ENCODE assay signal across 27 mouse cellular contexts in genomic region chr15:59142481-59142880, GRCm38 (mm10).
DNase-seq lines count a peak whose midpoint lies in the region; ATAC-seq lines count a peak whose summit lies in the region.
"Had no signal": no experiment of that assay in that cellular context is flagged by ENCODE, and none has a peak within 500 bp of the region (broad histone marks: within the 10 kb centered on the region; RNA-seq: fewer than 3 reads in every experiment).

No protein-coding gene starts in this region.

- H3K27ac ChIP-seq in intestine, embryonic 15.5 days: no peak overlapping the region
- H3K27ac ChIP-seq in intestine, embryonic 16.5 days (ENCODE audit: low read length): no peak overlapping the region
- H3K27ac ChIP-seq: embryonic facial prominence, embryonic 12.5 days; heart, embryonic 15.5 days; hindbrain, embryonic 14.5 days; limb, embryonic 13.5 days; liver, embryonic 14.5 days; lung, embryonic 15.5 days; midbrain, embryonic 12.5 days had no signal

- H3K4me1 ChIP-seq in intestine, embryonic 15.5 days (replicated peaks): 0 out of 2 replicates have a peak, but pooled peaks cover 4% of the 10 kb centered on the region
- 0 out of 2 replicates have a peak, but pooled peaks cover 2% of the 10 kb centered on the region for H3K4me1 ChIP-seq in intestine, embryonic 16.5 days (ENCODE audit: control insufficient read depth, insufficient read depth, low read length)

- DNase-seq in adrenal gland, postnatal 10 days: peak; percentile 38
- DNase-seq in adrenal gland, adult 18-20 months (ENCODE audit: low spot score in 2 of 2): no peak
- peak; percentile 30 for DNase-seq in 3T3-L1 (ENCODE audit: low read depth, low spot score)
- DNase-seq in fat pad, adult 2 months (ENCODE audit: extremely low read depth, low read depth, low spot score): peak; percentile 89
- no peak for DNase-seq in MN1 (ENCODE audit: low spot score)
- DNase-seq: cerebellum, adult 18-20 months; cerebellum, postnatal 14 days; gastrocnemius, postnatal 10 days; heart, postnatal 4 days; kidney, adult 9 months; kidney, postnatal 25 days; thymus, adult 18-20 months; thymus, postnatal 36 days had no signal

- H3K36me3 ChIP-seq in intestine, embryonic 15.5 days: no peaks in the 10 kb centered on the region
- no peaks in the 10 kb centered on the region for H3K36me3 ChIP-seq in intestine, embryonic 16.5 days (ENCODE audit: control insufficient read depth, insufficient read depth, low read length)
- H3K36me3 ChIP-seq: embryonic facial prominence, embryonic 12.5 days; G1E; heart, embryonic 15.5 days; limb, embryonic 13.5 days; lung, embryonic 15.5 days; midbrain, embryonic 12.5 days had no signal

- 0 out of 2 replicates have a peak, but pooled peaks have one; percentile 17 for ATAC-seq in intestine, embryonic 15.5 days
- ATAC-seq in intestine, embryonic 16.5 days: no peak
- ATAC-seq: activated CD4-positive, CD25-positive, alpha-beta regulatory T cell, adult 4 months; forebrain, embryonic 14.5 days; inflammation-experienced regulatory T-cells, adult 6 months had no signal

- no peak overlapping the region for H3K4me3 ChIP-seq in intestine, embryonic 15.5 days (replicated peaks)
- H3K4me3 ChIP-seq in intestine, embryonic 16.5 days (ENCODE audit: low read length): no peak overlapping the region
- H3K4me3 ChIP-seq: embryonic facial prominence, embryonic 12.5 days; heart, embryonic 15.5 days; limb, embryonic 13.5 days; lung, embryonic 15.5 days; midbrain, embryonic 12.5 days had no signal

- WGBS in intestine, embryonic 15.5 days: 53% methylated on average over 9 of the region's 9 CpGs
- WGBS in intestine, embryonic 16.5 days: 52% methylated on average over 9 of the region's 9 CpGs

- H3K9ac ChIP-seq in intestine, embryonic 15.5 days: no peak overlapping the region
- no peak overlapping the region for H3K9ac ChIP-seq in intestine, embryonic 16.5 days (ENCODE audit: low read depth, low read length)
- H3K9ac ChIP-seq: embryonic facial prominence, embryonic 12.5 days; heart, embryonic 15.5 days; hindbrain, embryonic 14.5 days; limb, embryonic 13.5 days; liver, embryonic 14.5 days; lung, embryonic 15.5 days; midbrain, embryonic 12.5 days had no signal

- H3K4me2 ChIP-seq in intestine, embryonic 15.5 days (replicated peaks): no peak overlapping the region
- no peak overlapping the region for H3K4me2 ChIP-seq in intestine, embryonic 16.5 days (ENCODE audit: low read depth, low read length)
- H3K4me2 ChIP-seq: embryonic facial prominence, embryonic 12.5 days; heart, embryonic 15.5 days; hindbrain, embryonic 14.5 days; limb, embryonic 13.5 days; lung, embryonic 15.5 days; midbrain, embryonic 12.5 days had no signal

- no peaks in the 10 kb centered on the region for H3K27me3 ChIP-seq in intestine, embryonic 15.5 days (replicated peaks)
- no peaks in the 10 kb centered on the region for H3K27me3 ChIP-seq in intestine, embryonic 16.5 days (replicated peaks; ENCODE audit: control insufficient read depth, insufficient read depth, low read length)
- H3K27me3 ChIP-seq: CH12.LX; embryonic facial prominence, embryonic 12.5 days; heart, embryonic 15.5 days; limb, embryonic 13.5 days; lung, embryonic 15.5 days; midbrain, embryonic 12.5 days had no signal

- no peaks in the 10 kb centered on the region for H3K9me3 ChIP-seq in intestine, embryonic 15.5 days
- no peaks in the 10 kb centered on the region for H3K9me3 ChIP-seq in intestine, embryonic 16.5 days (ENCODE audit: control insufficient read depth, low read length)
- H3K9me3 ChIP-seq: embryonic facial prominence, embryonic 12.5 days; G1E; heart, embryonic 15.5 days; limb, embryonic 13.5 days; lung, embryonic 15.5 days; midbrain, embryonic 12.5 days had no signal

Comparison
In these comparisons a context has a peak if more than half of its experiments do, and no peak if none do; other contexts are left out.
1. DNase-seq: peak in adrenal gland, postnatal 10 days (single experiment), 3T3-L1 (single experiment) and fat pad, adult 2 months (single experiment); none in adrenal gland, adult 18-20 months (0 of 2) and MN1 (single experiment).